Mouse (Mus musculus) left cerebral cortex, adult 2 months (tissue): ENCODE measurements at regions not wholly inside any gene's neighbourhood (a gene's known extent, or its start where the extent isn't known, plus 50 kb on each side); places are given as distances from the start of the nearest gene placed in this dataset.

Experiments
- DNase-seq, 2 experiments: peaks; one replicate each; pipeline ENCODE4 v3.0.0; 2021 to 2022; ENCODE audit warnings: low spot score in 2 of 2, mixed read lengths in 1 of 2; ENCODE audit errors: extremely low spot score in 1 of 2
- H3K27ac ChIP-seq: fragments of 200-600 bp; 2 replicates; pipeline ENCODE4 v1.8.1; 2022
- H3K4me3 ChIP-seq: fragments of 200-600 bp; 2 replicates; pipeline ENCODE4 v1.8.1; 2022
- CTCF ChIP-seq: fragments of 200-600 bp; IDR thresholded peaks from 2 replicates; pipeline ENCODE4 v1.8.1; 2022; ENCODE audit warnings: antibody characterized with exemption, mild to moderate bottlenecking, moderate library complexity
- intact Hi-C: fragments of 180-260 bp; cut with DNase I; formaldehyde crosslinking; loops from one replicate; pipeline ENCODE4 v1.15.1; 2025

DNA sequence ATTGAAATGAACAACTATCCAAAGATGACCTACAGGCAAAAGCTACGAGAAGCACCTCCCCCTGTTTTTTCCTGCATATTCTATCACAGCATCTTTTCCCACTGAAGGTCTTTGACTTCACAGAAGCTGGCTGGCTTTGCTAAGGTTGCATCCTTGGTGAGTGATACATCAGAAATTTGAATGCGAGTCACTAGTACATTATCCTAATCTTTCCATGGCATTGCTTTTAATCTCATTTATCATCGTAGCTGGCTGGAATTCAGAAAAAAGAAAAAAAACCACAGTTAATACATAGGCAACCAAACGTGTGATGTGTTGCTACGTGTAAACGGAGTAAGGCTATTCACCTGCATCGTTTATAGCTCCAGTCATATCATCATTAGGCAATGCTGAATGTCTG is 120.6 kb upstream of the Sox9 start:
- no peak for DNase-seq
- Histone ChIP-seq H3K27ac (no peak overlapping the region), H3K4me3 (no peak overlapping the region)
- no peak for TF ChIP-seq CTCF
- intact Hi-C loops, result no loop called here

GRCm38 (mm10) chr11:112667311-112667710 is 114.7 kb upstream of the Sox9 start:
- no peak for TF ChIP-seq CTCF
- DNase-seq, result no peak
- no peak overlapping the region for H3K27ac ChIP-seq
- H3K4me3 ChIP-seq, result no peak overlapping the region
- intact Hi-C loops, result no loop called here

- H3K27ac ChIP-seq, result no peak overlapping the region
- intact Hi-C loops, result no loop called here
- DNase-seq, result no peak
- no peak overlapping the region for H3K4me3 ChIP-seq
- no peak for TF ChIP-seq CTCF
Observed at GRCm38 (mm10) chr11:112672086-112672485, 109.9 kb upstream of the Sox9 start.

- Histone ChIP-seq H3K4me3 (no peak overlapping the region), H3K27ac (no peak overlapping the region)
- DNase-seq, result no peak
- intact Hi-C loops, result no loop called here
- TF ChIP-seq CTCF, result no peak
Observed at GRCm38 (mm10) chr11:112690047-112690446, 92.0 kb upstream of the Sox9 start.

GRCm38 (mm10) chr11:112706091-112706490 is 75.9 kb upstream of the Sox9 start:
- intact Hi-C loops, result no loop called here
- TF ChIP-seq CTCF, result no peak

GRCm38 (mm10) chr11:112708119-112708730 is 73.8 kb upstream of the Sox9 start:
- intact Hi-C loops, result no loop called here
- Histone ChIP-seq H3K4me3 (no peak overlapping the region), H3K27ac (no peak overlapping the region)
- no peak for TF ChIP-seq CTCF
- no peak for DNase-seq

More at GRCm38 (mm10) chr11:112706091-112706490, 75.9 kb upstream of the Sox9 start:
- DNase-seq, result no peak
- no peak overlapping the region for H3K4me3 ChIP-seq
- H3K27ac ChIP-seq, result no peak overlapping the region

- no peak for DNase-seq
- Histone ChIP-seq H3K27ac (no peak overlapping the region), H3K4me3 (no peak overlapping the region)
- no peak for TF ChIP-seq CTCF
- intact Hi-C loops, result no loop called here
Observed at GRCm38 (mm10) chr11:112711656-112712055, 70.4 kb upstream of the Sox9 start.

DNA sequence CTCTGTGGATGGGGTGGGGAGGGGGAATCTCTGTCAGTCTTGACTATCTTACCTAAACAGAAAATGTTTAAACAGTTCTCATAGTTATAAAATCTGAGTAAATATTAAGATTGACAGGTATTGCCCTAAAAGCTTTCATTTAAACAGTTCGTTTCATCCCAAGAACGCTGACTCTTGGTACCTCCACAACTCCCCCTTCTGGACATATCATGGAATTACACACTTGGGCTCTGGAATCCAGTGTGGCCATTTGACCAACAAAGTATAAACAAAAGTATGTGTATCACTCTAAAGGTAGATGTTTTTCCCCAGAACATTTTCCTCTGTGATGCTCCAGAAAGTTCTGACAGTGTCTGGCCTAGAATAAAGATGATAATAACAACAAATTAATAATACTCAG is 63.5 kb upstream of the Sox9 start:
- DNase-seq, result no peak
- Histone ChIP-seq H3K27ac (no peak overlapping the region), H3K4me3 (no peak overlapping the region)
- peak; percentile 29 for TF ChIP-seq CTCF
- intact Hi-C loops, result no loop called here

- DNase-seq, result no peak
- H3K27ac ChIP-seq, result no peak overlapping the region
- TF ChIP-seq CTCF, result no peak
- no peak overlapping the region for H3K4me3 ChIP-seq
- intact Hi-C loops, result no loop called here
Observed at GRCm38 (mm10) chr11:112720652-112721051, 61.4 kb upstream of the Sox9 start.

GRCm38 (mm10) chr11:112722936-112723335 is 59.1 kb upstream of the Sox9 start:
- intact Hi-C loops, result no loop called here
- Histone ChIP-seq H3K27ac (no peak overlapping the region), H3K4me3 (no peak overlapping the region)
- TF ChIP-seq CTCF, result no peak
- no peak for DNase-seq

- no peak for TF ChIP-seq CTCF
- intact Hi-C loops, result no loop called here
- DNase-seq, result no peak
- Histone ChIP-seq H3K4me3 (no peak overlapping the region), H3K27ac (no peak overlapping the region)
Observed at GRCm38 (mm10) chr11:112728154-112728952, 53.7 kb upstream of the Sox9 start.
